Mouse (Mus musculus) stomach, postnatal 0 days (tissue): ENCODE results near the gene Kcna5.

Experiments
- CTCF ChIP-seq: IDR thresholded peaks from 2 replicates; pipeline ENCODE4 v1.5.1; 2016; ENCODE audit warnings: antibody characterized with exemption, low read depth, mild to moderate bottlenecking, moderate library complexity
- EP300 ChIP-seq: optimal IDR thresholded peaks from 2 replicates; pipeline ENCODE3; 2016; ENCODE audit warnings: antibody characterized with exemption

GRCm38 (mm10) chr6:126503920-126504319 is 31.3 kb downstream of the Kcna5 start:
- peak; percentile 52 for TF ChIP-seq CTCF
- no peak for TF ChIP-seq EP300
